Mouse (Mus musculus): ENCODE results near the gene Dnm3. TPM values are rescaled to one million over a fixed set of nuclear protein-coding genes. Genes with fewer than 3 reads are reported as not detected.

Gene Dnm3
- polyA plus RNA-seq, 1 experiment from 2014 or later = 30.4 TPM

DNA sequence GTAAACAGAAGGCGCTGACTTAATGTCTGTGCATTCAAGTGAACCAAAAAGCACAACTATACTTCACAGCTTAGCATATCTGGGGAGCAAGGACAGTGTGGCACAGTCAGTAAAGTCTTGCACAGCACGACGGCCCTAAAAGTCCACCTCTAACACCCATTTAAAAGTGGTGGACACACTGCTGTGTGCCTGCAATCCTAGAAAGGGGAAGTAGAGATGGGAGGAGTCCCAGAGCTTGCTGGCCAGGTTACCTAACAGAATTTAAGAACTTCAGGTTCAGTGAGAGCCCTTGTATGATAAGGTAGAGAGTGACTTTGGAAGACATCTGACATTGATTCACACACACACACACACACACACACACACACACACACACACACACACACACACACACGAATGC is 426.1 kb downstream of the Dnm3 start:
- peaks cover 11% of the 10 kb centered on the region for H3K4me1 ChIP-seq
- peak; percentile 10 for ATAC-seq (replicated peaks)
- H3K9ac ChIP-seq (replicated peaks) = no peak overlapping the region
- WGBS = 86% methylated on average over 4 of the region's 4 CpGs
- no peaks in the 10 kb centered on the region for H3K36me3 ChIP-seq
- H3K4me3 ChIP-seq = no peak overlapping the region
- no peak overlapping the region for H3K4me2 ChIP-seq (replicated peaks)
- no peaks in the 10 kb centered on the region for H3K27me3 ChIP-seq
- H3K9me3 ChIP-seq = no peaks in the 10 kb centered on the region
- H3K27ac ChIP-seq (replicated peaks) = no peak overlapping the region

- H3K9me3 ChIP-seq = no peaks in the 10 kb centered on the region
- H3K4me3 ChIP-seq = no peak overlapping the region
- ATAC-seq (replicated peaks) = no peak
- no peak overlapping the region for H3K27ac ChIP-seq (replicated peaks)
- H3K9ac ChIP-seq (replicated peaks) = no peak overlapping the region
- no peaks in the 10 kb centered on the region for H3K36me3 ChIP-seq
- H3K27me3 ChIP-seq = no peaks in the 10 kb centered on the region
- H3K4me2 ChIP-seq (replicated peaks) = no peak overlapping the region
- WGBS = 82% methylated on average over 7 of the region's 7 CpGs
- 0 out of 2 replicates have a peak, but pooled peaks cover 2% of the 10 kb centered on the region for H3K4me1 ChIP-seq
Observed at GRCm38 (mm10) chr1:162047673-162048072, 430.2 kb downstream of the Dnm3 start.

DNA sequence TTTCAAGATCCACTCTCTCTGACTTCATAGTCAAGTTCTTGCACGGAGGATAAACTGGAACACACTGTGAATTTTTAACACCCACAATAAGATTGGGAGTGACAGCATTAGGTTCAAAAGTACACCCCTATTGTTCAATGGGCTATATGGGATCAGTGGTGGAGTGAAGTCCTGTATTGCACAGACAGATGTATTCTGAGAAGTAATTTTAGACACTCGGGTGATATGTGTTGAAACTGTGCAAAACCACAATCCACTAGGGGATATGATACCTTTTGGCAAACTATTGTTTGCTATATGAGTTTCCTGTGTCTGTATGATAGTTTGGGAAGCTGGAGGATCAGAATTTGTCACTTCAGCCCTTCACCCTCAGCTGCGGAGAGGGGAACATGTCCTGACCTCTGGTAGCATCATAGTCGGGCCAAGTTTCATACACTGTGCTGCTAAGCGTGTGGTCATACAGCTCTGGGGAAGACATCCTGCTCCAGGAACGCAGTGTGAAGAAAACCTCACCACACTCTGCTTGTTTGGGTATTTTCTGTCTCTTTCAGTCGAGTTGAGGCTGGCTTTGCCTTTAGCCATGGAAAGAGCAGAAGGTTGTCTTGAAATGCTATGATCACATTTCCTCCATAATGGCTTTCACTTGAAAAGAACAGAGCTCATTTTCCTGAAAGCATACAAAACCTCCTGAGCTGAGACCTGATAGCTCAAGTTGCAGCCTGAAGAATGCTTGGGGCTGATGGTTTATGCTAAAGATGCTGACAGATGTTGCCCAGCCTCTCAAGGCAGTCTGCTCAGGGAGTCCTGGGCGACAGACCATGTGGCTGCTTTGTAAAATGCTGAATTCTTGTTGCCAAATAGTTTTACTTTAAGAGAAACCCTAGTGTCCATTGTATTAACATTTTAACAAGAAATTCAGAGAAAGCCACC is 433.8 kb downstream of the Dnm3 start:
- Histone ChIP-seq H3K4me3 (no peak overlapping the region), H3K36me3 (no peaks in the 10 kb centered on the region), H3K9me3 (no peaks in the 10 kb centered on the region), H3K9ac (replicated peaks) (no peak overlapping the region), H3K27ac (replicated peaks) (no peak overlapping the region), H3K27me3 (no peaks in the 10 kb centered on the region), H3K4me2 (replicated peaks) (no peak overlapping the region), H3K4me1 (no peaks in the 10 kb centered on the region)
- 81% methylated on average over 8 of the region's 8 CpGs for WGBS
- no peak for ATAC-seq (replicated peaks)

- no peak for ATAC-seq (replicated peaks)
- Histone ChIP-seq H3K4me3 (no peak overlapping the region), H3K27me3 (no peaks in the 10 kb centered on the region), H3K36me3 (no peaks in the 10 kb centered on the region), H3K27ac (replicated peaks) (no peak overlapping the region), H3K9ac (replicated peaks) (no peak overlapping the region), H3K4me2 (replicated peaks) (no peak overlapping the region), H3K9me3 (no peaks in the 10 kb centered on the region), H3K4me1 (peaks cover under 1% of the 10 kb centered on the region)
- WGBS = 88% methylated on average over 1 of the region's 1 CpGs
Observed at GRCm38 (mm10) chr1:162043216-162043615, 434.6 kb downstream of the Dnm3 start.

DNA sequence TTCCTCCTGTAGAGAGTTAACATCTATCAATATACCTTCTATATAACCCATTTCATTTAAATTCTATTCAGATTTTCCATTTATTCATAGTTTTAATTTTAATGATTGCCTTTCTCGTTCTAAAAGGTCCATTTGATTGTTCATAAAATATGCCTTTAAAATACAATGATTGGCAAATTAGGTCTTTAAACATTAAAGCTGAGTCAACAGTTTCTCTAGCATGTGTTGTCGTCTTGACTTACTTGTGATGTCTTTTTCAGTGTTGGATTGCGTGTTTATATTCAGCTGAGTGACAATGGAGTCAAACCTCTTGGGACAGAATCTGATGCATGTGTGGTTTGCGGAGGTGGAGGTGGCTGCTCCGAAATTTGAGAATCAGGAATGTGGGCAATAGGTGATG is 435.4 kb downstream of the Dnm3 start:
- Histone ChIP-seq H3K4me1 (peaks cover 9% of the 10 kb centered on the region), H3K4me2 (replicated peaks) (no peak overlapping the region), H3K27me3 (no peaks in the 10 kb centered on the region), H3K9ac (replicated peaks) (no peak overlapping the region), H3K9me3 (no peaks in the 10 kb centered on the region), H3K36me3 (no peaks in the 10 kb centered on the region), H3K27ac (replicated peaks) (no peak overlapping the region), H3K4me3 (no peak overlapping the region)
- 81% methylated on average over 5 of the region's 5 CpGs for WGBS
- ATAC-seq (replicated peaks) = no peak

- 93% methylated on average over 6 of the region's 6 CpGs for WGBS
- no peak overlapping the region for H3K27ac ChIP-seq (replicated peaks)
- no peak overlapping the region for H3K4me3 ChIP-seq
- H3K4me2 ChIP-seq (replicated peaks) = no peak overlapping the region
- no peaks in the 10 kb centered on the region for H3K27me3 ChIP-seq
- no peak for ATAC-seq (replicated peaks)
- H3K4me1 ChIP-seq = peaks cover 17% of the 10 kb centered on the region
- H3K9me3 ChIP-seq = no peaks in the 10 kb centered on the region
- no peaks in the 10 kb centered on the region for H3K36me3 ChIP-seq
- no peak overlapping the region for H3K9ac ChIP-seq (replicated peaks)
Observed at GRCm38 (mm10) chr1:162040490-162041274, 437.2 kb downstream of the Dnm3 start.

- no peak overlapping the region for H3K9ac ChIP-seq (replicated peaks)
- WGBS = 66% methylated on average over 7 of the region's 7 CpGs
- no peaks in the 10 kb centered on the region for H3K36me3 ChIP-seq
- no peak overlapping the region for H3K4me2 ChIP-seq (replicated peaks)
- no peaks in the 10 kb centered on the region for H3K27me3 ChIP-seq
- peaks cover 17% of the 10 kb centered on the region for H3K4me1 ChIP-seq
- no peak for ATAC-seq (replicated peaks)
- no peaks in the 10 kb centered on the region for H3K9me3 ChIP-seq
- no peak overlapping the region for H3K4me3 ChIP-seq
- no peak overlapping the region for H3K27ac ChIP-seq (replicated peaks)
Observed at GRCm38 (mm10) chr1:162039808-162040207, 438.0 kb downstream of the Dnm3 start.

DNA sequence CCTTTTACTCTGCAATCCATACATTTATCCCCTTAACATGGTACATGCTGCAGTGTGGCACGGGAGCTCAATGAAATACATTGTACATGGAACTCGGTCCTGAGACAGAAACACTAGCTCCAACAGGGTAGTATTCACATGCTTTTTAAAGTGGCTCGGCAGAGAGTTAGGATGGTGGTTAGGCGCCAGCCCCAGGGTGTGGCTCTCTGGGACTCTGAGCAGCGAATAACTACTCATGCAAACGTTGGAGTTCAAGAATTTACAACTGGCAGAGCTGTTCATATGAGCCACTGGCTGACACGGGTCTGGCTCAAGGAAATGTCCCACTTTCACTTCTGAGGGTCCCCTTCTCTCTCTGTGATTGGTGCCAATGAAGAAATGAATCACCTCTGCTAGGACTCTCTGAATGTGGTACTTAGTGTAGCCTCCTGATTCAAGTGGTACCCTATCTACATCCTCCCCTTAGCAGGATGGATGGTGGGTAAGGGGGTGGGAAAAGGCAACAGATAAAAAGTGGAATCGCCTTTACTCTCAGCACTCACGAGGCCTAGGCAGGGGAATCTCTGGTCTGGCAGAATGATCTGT is 438.7 kb downstream of the Dnm3 start:
- no peak overlapping the region for H3K27ac ChIP-seq (replicated peaks)
- no peak overlapping the region for H3K4me3 ChIP-seq
- H3K36me3 ChIP-seq = no peaks in the 10 kb centered on the region
- no peaks in the 10 kb centered on the region for H3K27me3 ChIP-seq
- peaks cover 17% of the 10 kb centered on the region for H3K4me1 ChIP-seq
- no peak for ATAC-seq (replicated peaks)
- no peaks in the 10 kb centered on the region for H3K9me3 ChIP-seq
- 68% methylated on average over 9 of the region's 9 CpGs for WGBS
- no peak overlapping the region for H3K4me2 ChIP-seq (replicated peaks)
- H3K9ac ChIP-seq (replicated peaks) = no peak overlapping the region

GRCm38 (mm10) chr1:162038431-162038830 is 439.4 kb downstream of the Dnm3 start:
- ATAC-seq (replicated peaks) = 0 out of 2 replicates have a peak, but pooled peaks have one; percentile 30
- H3K27ac ChIP-seq (replicated peaks) = no peak overlapping the region
- no peaks in the 10 kb centered on the region for H3K36me3 ChIP-seq
- no peak overlapping the region for H3K4me2 ChIP-seq (replicated peaks)
- H3K4me3 ChIP-seq = no peak overlapping the region
- H3K9ac ChIP-seq (replicated peaks) = no peak overlapping the region
- H3K27me3 ChIP-seq = no peaks in the 10 kb centered on the region
- H3K9me3 ChIP-seq = no peaks in the 10 kb centered on the region
- 68% methylated on average over 5 of the region's 5 CpGs for WGBS
- H3K4me1 ChIP-seq = peaks cover 17% of the 10 kb centered on the region

DNA sequence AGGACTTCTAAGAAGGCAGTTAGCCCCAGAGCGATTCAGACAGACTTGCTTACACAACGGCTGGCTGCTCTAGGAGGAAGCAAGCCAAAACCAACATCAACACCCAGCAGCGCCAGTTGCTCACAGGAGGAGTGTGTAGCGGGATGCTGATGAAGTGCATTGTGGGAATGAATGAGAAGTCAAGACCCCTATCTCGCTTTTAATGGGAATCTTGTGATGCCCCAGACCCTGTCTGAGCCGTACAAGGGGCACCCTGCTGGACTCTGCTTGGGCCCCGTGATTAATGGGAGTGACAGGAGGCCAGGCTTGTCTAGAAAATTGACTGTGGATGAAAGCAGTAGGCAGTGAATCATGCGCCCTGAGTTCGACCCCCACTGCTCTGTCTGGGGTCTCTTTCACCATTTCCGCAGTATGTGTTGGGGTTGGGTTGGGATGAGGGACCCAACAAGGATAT is 439.8 kb downstream of the Dnm3 start:
- Histone ChIP-seq H3K27me3 (no peaks in the 10 kb centered on the region), H3K9me3 (no peaks in the 10 kb centered on the region), H3K4me1 (peaks cover 17% of the 10 kb centered on the region), H3K4me3 (no peak overlapping the region), H3K9ac (replicated peaks) (no peak overlapping the region), H3K4me2 (replicated peaks) (no peak overlapping the region), H3K27ac (replicated peaks) (peak overlapping the region; percentile 38; the same call in 1 of the 2 replicates), H3K36me3 (no peaks in the 10 kb centered on the region)
- 48% methylated on average over 10 of the region's 10 CpGs for WGBS
- peak; percentile 80 for ATAC-seq (replicated peaks)

GRCm38 (mm10) chr1:162037185-162037765 is 440.6 kb downstream of the Dnm3 start:
- WGBS = 41% methylated on average over 6 of the region's 6 CpGs
- H3K9ac ChIP-seq (replicated peaks) = no peak overlapping the region
- no peak overlapping the region for H3K4me3 ChIP-seq
- H3K4me2 ChIP-seq (replicated peaks) = no peak overlapping the region
- peak; percentile 21; the same call in 1 of the 2 replicates for ATAC-seq (replicated peaks)
- H3K4me1 ChIP-seq = peaks cover 17% of the 10 kb centered on the region
- H3K9me3 ChIP-seq = no peaks in the 10 kb centered on the region
- peak overlapping the region; percentile 38 for H3K27ac ChIP-seq (replicated peaks)
- H3K27me3 ChIP-seq = no peaks in the 10 kb centered on the region
- no peaks in the 10 kb centered on the region for H3K36me3 ChIP-seq
